In the genomic region with DNA sequence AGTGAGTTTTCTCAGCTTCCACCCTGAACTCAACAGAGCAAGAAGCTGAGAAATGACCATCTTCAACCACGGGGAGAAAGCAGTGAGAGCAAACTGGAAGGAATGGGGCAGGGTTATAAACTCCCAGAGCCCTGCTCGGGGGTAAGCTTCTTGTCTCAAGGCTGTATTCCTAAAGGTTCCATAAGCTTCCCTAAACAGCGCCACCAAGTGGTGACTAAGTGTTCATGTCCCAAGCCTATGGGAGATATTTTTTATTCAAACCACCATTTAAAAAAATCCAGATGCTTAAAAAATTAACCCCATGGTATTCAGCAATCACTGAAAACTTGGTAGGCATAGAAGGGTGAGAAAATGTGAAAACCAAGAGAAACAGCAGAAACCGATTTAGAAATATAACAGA, we compare ENCODE assay signal across 16 mouse cellular contexts. TPM values are rescaled to one million over a fixed set of nuclear protein-coding genes. Genes with fewer than 3 reads are reported as not detected.
"Had no signal": no experiment of that assay in that cellular context is flagged by ENCODE, and none has a peak within 500 bp of the region (broad histone marks: within the 10 kb centered on the region; RNA-seq: fewer than 3 reads in every experiment).

No protein-coding gene starts in this region.

- H3K4me2 ChIP-seq: kidney, embryonic 15.5 days; limb, embryonic 15.5 days; liver, embryonic 12.5 days; midbrain, embryonic 11.5 days; midbrain, embryonic 15.5 days; neural tube, embryonic 12.5 days had no signal

- H3K27ac ChIP-seq: kidney, embryonic 15.5 days; limb, embryonic 15.5 days; liver, embryonic 12.5 days; macrophage; midbrain, embryonic 15.5 days; neural tube, embryonic 12.5 days had no signal

- ATAC-seq: liver, embryonic 12.5 days; midbrain, embryonic 15.5 days had no signal

- H3K36me3 ChIP-seq: kidney, embryonic 15.5 days; limb, embryonic 15.5 days; liver, embryonic 12.5 days; midbrain, embryonic 15.5 days; neural tube, embryonic 12.5 days had no signal

- H3K4me3 ChIP-seq: kidney, embryonic 15.5 days; limb, embryonic 15.5 days; liver, embryonic 12.5 days; megakaryocyte, embryonic 14.5 days; midbrain, embryonic 15.5 days; neural tube, embryonic 12.5 days had no signal

- H3K9ac ChIP-seq: kidney, embryonic 15.5 days; limb, embryonic 15.5 days; liver, embryonic 12.5 days; midbrain, embryonic 15.5 days; neural tube, embryonic 12.5 days had no signal

- DNase-seq: kidney, adult 2 months; kidney, postnatal 36 days; right cerebral cortex, postnatal 4 days; spleen, adult 18-20 months; thymus, adult 18-20 months; thymus, postnatal 14 days had no signal

- H3K27me3 ChIP-seq: kidney, embryonic 15.5 days; limb, embryonic 15.5 days; liver, embryonic 12.5 days; megakaryocyte, embryonic 14.5 days; midbrain, embryonic 15.5 days; neural tube, embryonic 12.5 days had no signal

- H3K4me1 ChIP-seq: kidney, embryonic 15.5 days; limb, embryonic 15.5 days; liver, embryonic 12.5 days; megakaryocyte, embryonic 14.5 days; midbrain, embryonic 15.5 days; neural tube, embryonic 12.5 days had no signal

- H3K9me3 ChIP-seq: kidney, embryonic 15.5 days; limb, embryonic 15.5 days; liver, embryonic 12.5 days; midbrain, embryonic 15.5 days; neural tube, embryonic 12.5 days had no signal

RNA-seq across cellular contexts. Expression of gene Zfp365, which starts 18.9 kb away (rescaled TPM):
- polyA plus RNA-seq: liver, embryonic 16.5 days had no signal

RNA-seq across cellular contexts. Expression of gene Rtkn2, which starts 48.0 kb away (rescaled TPM):
- total RNA-seq: neutrophil, adult 5-6 weeks had no signal
